Mouse (Mus musculus) kidney, postnatal 0 days (tissue): Measurements from ENCODE around the gene L1cam. TPM values are rescaled to one million over a fixed set of nuclear protein-coding genes. Genes with fewer than 3 reads are reported as not detected.

Experiments used
- ATAC-seq: fragments of 200-750 bp; cut with Nextera tagmentation; replicated peaks from 2 replicates; pipeline ENCODE4 v1.8.0; 2017; ENCODE audit warnings: low read depth, moderate number of reproducible peaks, moderate TSS enrichment, moderate library complexity; ENCODE audit not compliant: low FRiP score
- DNase-seq: peaks from one replicate; pipeline ENCODE4 v3.0.0-alpha.2; 2016; ENCODE audit warnings: low spot score
- H3K27ac ChIP-seq: fragments of 300-500 bp; sonication (generic); 2 replicates; pipeline ENCODE4 v1.5.1; 2014; ENCODE audit warnings: mild to moderate bottlenecking
- H3K27me3 ChIP-seq: fragments of 300-500 bp; sonication (generic); 2 replicates; pipeline ENCODE4 v1.6.1; 2014; ENCODE audit warnings: low read length, mixed read lengths; ENCODE audit not compliant: insufficient read depth
- H3K36me3 ChIP-seq: fragments of 300-500 bp; sonication (generic); 2 replicates; pipeline ENCODE4 v1.6.1; 2014; ENCODE audit warnings: low read length, mixed read lengths; ENCODE audit not compliant: insufficient read depth
- H3K4me1 ChIP-seq: fragments of 300-500 bp; sonication (generic); replicated peaks from 2 replicates; pipeline ENCODE4 v1.6.1; 2014; ENCODE audit warnings: antibody characterized with exemption, low read length, mixed read lengths; ENCODE audit not compliant: insufficient read depth
- H3K4me2 ChIP-seq: fragments of 300-500 bp; sonication (generic); 2 replicates; pipeline ENCODE4 v1.6.1; 2014; ENCODE audit warnings: mild to moderate bottlenecking, low read length, moderate library complexity, mixed read lengths
- H3K4me3 ChIP-seq: fragments of 300-500 bp; sonication (generic); replicated peaks from 2 replicates; pipeline ENCODE4 v1.5.1; 2014; ENCODE audit warnings: low read depth, low read length
- H3K9ac ChIP-seq: fragments of 300-500 bp; sonication (generic); 2 replicates; pipeline ENCODE4 v1.6.1; 2014; ENCODE audit warnings: low read depth, low read length
- H3K9me3 ChIP-seq: fragments of 300-500 bp; sonication (generic); replicated peaks from 2 replicates; pipeline ENCODE4 v1.6.1; 2016; ENCODE audit warnings: low read length, inconsistent platforms, mixed read lengths
- CTCF ChIP-seq: IDR thresholded peaks from 2 replicates; pipeline ENCODE4 v1.5.1; 2016; ENCODE audit warnings: antibody characterized with exemption, low read depth, mild to moderate bottlenecking, moderate library complexity
- WGBS: fragments of 180-500 bp; shearing (Covaris S2); extraction: QIAGEN DNeasy Blood & Tissue Kit; methylation state at CpG from one replicate; pipeline ENCODE4 v1.1.7; 2014; 5-methylcytosine and 5-hydroxymethylcytosine counted together
- polyA plus RNA-seq: library from polyadenylated mRNA; unstranded; fragments of >200 nt; fragmentation: Nextera tagmentation; extraction: Ambion mirVana; gene quantifications from 2 replicates; pipeline ENCODE4 v1.2.1, GENCODE M21; 2015

The L1cam gene
- polyA plus RNA-seq, 1 experiment from 2014 or later = 7.2 TPM

GRCm38 (mm10) chrX:73911156-73911555, 15.3 kb upstream of the L1cam start:
- H3K4me1 ChIP-seq = no peaks in the 10 kb centered on the region
- no peak overlapping the region; the same call in 1 of the 2 replicates for H3K27ac ChIP-seq
- H3K9me3 ChIP-seq = no peaks in the 10 kb centered on the region
- H3K4me2 ChIP-seq = peak overlapping the region; percentile 47
- no peaks in the 10 kb centered on the region for H3K36me3 ChIP-seq
- 28% methylated on average over 26 of the region's 26 CpGs for WGBS
- H3K9ac ChIP-seq = no peak overlapping the region
- no peak for TF ChIP-seq CTCF
- DNase-seq (no peak), ATAC-seq (no peak)
- no peak overlapping the region for H3K4me3 ChIP-seq
- no peaks in the 10 kb centered on the region for H3K27me3 ChIP-seq

GRCm38 (mm10) chrX:73910451-73910850, 14.5 kb upstream of the L1cam start:
- H3K27me3 ChIP-seq = no peaks in the 10 kb centered on the region
- H3K4me2 ChIP-seq = no peak overlapping the region
- H3K27ac ChIP-seq = no peak overlapping the region
- H3K36me3 ChIP-seq = no peaks in the 10 kb centered on the region
- no peak overlapping the region for H3K9ac ChIP-seq
- no peaks in the 10 kb centered on the region for H3K9me3 ChIP-seq
- ATAC-seq (no peak), DNase-seq (no peak)
- TF ChIP-seq CTCF = no peak
- H3K4me3 ChIP-seq = no peak overlapping the region
- H3K4me1 ChIP-seq = no peaks in the 10 kb centered on the region

- no peak for ATAC-seq
- 86% methylated on average over 1 of the region's 1 CpGs for WGBS
Observed at GRCm38 (mm10) chrX:73910049-73910448, 14.1 kb upstream of the L1cam start.

DNA sequence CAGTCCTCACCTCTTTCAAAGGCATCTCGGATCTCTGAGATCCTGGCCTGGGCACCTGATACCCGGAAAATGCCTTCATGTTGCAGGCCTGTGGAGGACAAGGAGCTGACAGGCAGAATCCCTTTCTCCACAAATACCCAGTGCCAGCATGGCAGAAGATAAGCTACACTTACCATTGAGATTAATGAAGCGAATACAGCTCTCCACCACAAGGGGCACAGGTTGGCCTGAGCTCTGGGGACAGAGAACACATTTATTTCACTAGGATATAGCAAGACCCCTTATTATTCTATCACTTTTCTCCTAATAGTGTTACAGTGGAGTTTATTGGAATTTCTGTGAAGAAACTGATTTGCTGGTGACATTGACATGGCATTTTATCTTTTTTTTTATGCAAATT, 2.1 kb upstream of the L1cam start:
- no peaks in the 10 kb centered on the region for H3K9me3 ChIP-seq
- peak; percentile 11 for DNase-seq
- no peak overlapping the region for H3K9ac ChIP-seq
- no peaks in the 10 kb centered on the region for H3K27me3 ChIP-seq
- peak; percentile 46 for TF ChIP-seq CTCF
- WGBS = 74% methylated on average over 3 of the region's 3 CpGs
- ATAC-seq = no peak
- H3K4me2 ChIP-seq = no peak overlapping the region
- no peaks in the 10 kb centered on the region for H3K36me3 ChIP-seq
- no peaks in the 10 kb centered on the region for H3K4me1 ChIP-seq
- no peak overlapping the region for H3K4me3 ChIP-seq
- no peak overlapping the region for H3K27ac ChIP-seq

More at GRCm38 (mm10) chrX:73910049-73910448, 14.1 kb upstream of the L1cam start:
- no peaks in the 10 kb centered on the region for H3K36me3 ChIP-seq
- TF ChIP-seq CTCF = no peak
- H3K9me3 ChIP-seq = no peaks in the 10 kb centered on the region
- no peak overlapping the region for H3K9ac ChIP-seq
- no peaks in the 10 kb centered on the region for H3K27me3 ChIP-seq
- no peak overlapping the region for H3K4me3 ChIP-seq
- no peak for DNase-seq
- H3K4me1 ChIP-seq = no peaks in the 10 kb centered on the region
- H3K27ac ChIP-seq = no peak overlapping the region
- no peak overlapping the region for H3K4me2 ChIP-seq

DNA sequence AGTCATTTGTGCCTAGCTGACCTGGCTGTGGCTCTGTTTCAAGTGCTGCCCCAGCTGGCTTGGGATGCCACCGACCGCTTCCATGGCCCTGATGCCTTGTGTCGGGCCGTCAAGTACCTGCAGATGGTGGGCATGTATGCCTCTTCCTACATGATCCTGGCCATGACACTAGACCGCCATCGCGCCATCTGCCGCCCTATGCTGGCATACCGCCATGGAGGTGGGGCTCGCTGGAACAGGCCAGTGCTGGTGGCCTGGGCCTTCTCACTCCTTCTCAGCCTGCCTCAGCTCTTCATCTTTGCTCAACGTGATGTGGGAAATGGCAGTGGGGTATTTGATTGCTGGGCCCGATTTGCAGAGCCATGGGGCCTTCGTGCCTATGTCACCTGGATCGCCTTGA, 3.1 kb downstream of the L1cam start:
- WGBS = 86% methylated on average over 14 of the region's 14 CpGs
- no peak for ATAC-seq
- no peak overlapping the region for H3K9ac ChIP-seq
- H3K27ac ChIP-seq = no peak overlapping the region
- no peaks in the 10 kb centered on the region for H3K27me3 ChIP-seq
- no peak overlapping the region for H3K4me2 ChIP-seq
- DNase-seq = no peak
- H3K9me3 ChIP-seq = no peaks in the 10 kb centered on the region
- no peak overlapping the region for H3K4me3 ChIP-seq
- H3K36me3 ChIP-seq = no peaks in the 10 kb centered on the region
- H3K4me1 ChIP-seq = no peaks in the 10 kb centered on the region
- no peak for TF ChIP-seq CTCF

DNA sequence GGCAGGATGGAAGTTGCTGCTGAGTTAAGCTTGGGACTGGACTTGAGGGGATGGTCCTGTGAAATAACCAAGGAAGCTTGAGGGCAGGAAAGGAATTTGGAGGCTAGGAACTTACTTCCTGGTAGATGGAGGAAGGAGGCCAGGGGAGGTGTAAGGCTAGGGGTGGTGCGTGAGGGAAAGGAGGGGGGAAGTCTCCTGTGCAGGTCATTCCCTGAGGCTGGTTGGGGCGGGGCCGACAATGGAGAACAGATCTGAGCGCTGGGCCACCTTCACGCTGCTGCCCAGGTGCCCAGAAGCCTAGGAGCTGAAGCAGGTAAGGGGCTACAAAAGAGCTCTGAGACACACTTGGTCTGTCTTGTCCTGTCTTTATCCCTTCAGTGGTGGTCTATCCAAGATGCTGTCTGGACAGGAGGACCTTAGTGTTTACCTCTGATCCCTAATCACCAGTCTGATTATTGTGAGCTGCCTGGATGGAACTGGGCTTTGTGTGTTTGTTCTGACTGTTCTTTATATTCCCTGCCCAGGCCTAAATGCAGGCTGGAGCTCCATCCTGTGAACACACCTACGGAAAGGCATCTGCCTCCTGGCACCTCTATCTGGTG, 4.3 kb downstream of the L1cam start, which contains the start of gene Avpr2:
Avpr2 (plus strand) TSS at position 552 of the 602 bp plus-strand sequence.
- WGBS = 77% methylated on average over 6 of the region's 6 CpGs
- Histone ChIP-seq H3K4me1 (no peaks in the 10 kb centered on the region), H3K36me3 (no peaks in the 10 kb centered on the region), H3K9me3 (no peaks in the 10 kb centered on the region), H3K9ac (no peak within 1 kb of the TSS), H3K4me2 (no peak within 1 kb of the TSS), H3K4me3 (no peak within 1 kb of the TSS), H3K27ac (0 out of 2 replicates have a peak within 1 kb of the TSS, but pooled peaks have one; percentile 8), H3K27me3 (no peaks in the 10 kb centered on the region)
- DNase-seq (no peak), ATAC-seq (no peak; the same call in 1 of the 2 replicates)
- TF ChIP-seq CTCF = no peak

- peak; percentile 36 for TF ChIP-seq CTCF
- ATAC-seq (peak; percentile 90), DNase-seq (peak; percentile 59)
- no peaks in the 10 kb centered on the region for H3K36me3 ChIP-seq
- no peak overlapping the region for H3K9ac ChIP-seq
- H3K4me1 ChIP-seq = no peaks in the 10 kb centered on the region
- H3K27ac ChIP-seq = peak overlapping the region; percentile 84
- no peak overlapping the region; the same call in 1 of the 2 replicates for H3K4me2 ChIP-seq
- WGBS = 18% methylated on average over 6 of the region's 6 CpGs
- no peaks in the 10 kb centered on the region for H3K9me3 ChIP-seq
- no peaks in the 10 kb centered on the region for H3K27me3 ChIP-seq
- no peak overlapping the region for H3K4me3 ChIP-seq
Observed at GRCm38 (mm10) chrX:73881463-73881862, 14.4 kb downstream of the L1cam start.
